Mouse (Mus musculus): ENCODE data around the gene Ccdc33. TPM values are rescaled to one million over a fixed set of nuclear protein-coding genes. Genes with fewer than 3 reads are reported as not detected.

Gene Ccdc33
- polyA plus RNA-seq, 1 experiment from 2014 or later: 0.13 TPM

- Histone ChIP-seq H3K4me2 (replicated peaks) (no peak overlapping the region), H3K36me3 (replicated peaks; ENCODE audit: control insufficient read depth, insufficient read depth) (no peaks in the 10 kb centered on the region), H3K9me3 (ENCODE audit: control insufficient read depth, low read length) (no peaks in the 10 kb centered on the region), H3K4me3 (replicated peaks; ENCODE audit: low read length) (no peak overlapping the region), H3K27ac (no peak overlapping the region), H3K9ac (no peak overlapping the region), H3K27me3 (ENCODE audit: control insufficient read depth, insufficient read depth, low read length) (no peaks in the 10 kb centered on the region), H3K4me1 (replicated peaks; ENCODE audit: control insufficient read depth, insufficient read depth, low read length) (no peaks in the 10 kb centered on the region)
- WGBS: 89% methylated on average over 5 of the region's 5 CpGs
- DNase-seq (ENCODE audit: low spot score) (no peak), ATAC-seq (ENCODE audit: low FRiP score) (no peak)
These were observed 100.2 kb downstream of the Ccdc33 start for GRCm38 (mm10) chr9:58018385-58018784.

- H3K27ac ChIP-seq: no peak overlapping the region
- no peaks in the 10 kb centered on the region for H3K9me3 ChIP-seq (ENCODE audit: control insufficient read depth, low read length)
- no peak overlapping the region for H3K4me3 ChIP-seq (replicated peaks; ENCODE audit: low read length)
- no peak overlapping the region for H3K4me2 ChIP-seq (replicated peaks)
- 82% methylated on average over 3 of the region's 3 CpGs for WGBS
- no peak overlapping the region for H3K9ac ChIP-seq
- H3K27me3 ChIP-seq (ENCODE audit: control insufficient read depth, insufficient read depth, low read length): no peaks in the 10 kb centered on the region
- no peak for ATAC-seq (ENCODE audit: low FRiP score)
- no peaks in the 10 kb centered on the region for H3K36me3 ChIP-seq (replicated peaks; ENCODE audit: control insufficient read depth, insufficient read depth)
- DNase-seq (ENCODE audit: low spot score): no peak
- H3K4me1 ChIP-seq (replicated peaks; ENCODE audit: control insufficient read depth, insufficient read depth, low read length): no peaks in the 10 kb centered on the region
These were observed 101.7 kb downstream of the Ccdc33 start for GRCm38 (mm10) chr9:58016962-58017361.

- ATAC-seq (ENCODE audit: low FRiP score): no peak
- no peak for DNase-seq (ENCODE audit: low spot score)
- no peak overlapping the region for H3K4me2 ChIP-seq (replicated peaks)
- no peak overlapping the region for H3K9ac ChIP-seq
- no peak overlapping the region for H3K4me3 ChIP-seq (replicated peaks; ENCODE audit: low read length)
- H3K27me3 ChIP-seq (ENCODE audit: control insufficient read depth, insufficient read depth, low read length): no peaks in the 10 kb centered on the region
- WGBS: 91% methylated on average over 6 of the region's 6 CpGs
- no peaks in the 10 kb centered on the region for H3K4me1 ChIP-seq (replicated peaks; ENCODE audit: control insufficient read depth, insufficient read depth, low read length)
- H3K9me3 ChIP-seq (ENCODE audit: control insufficient read depth, low read length): no peaks in the 10 kb centered on the region
- no peaks in the 10 kb centered on the region for H3K36me3 ChIP-seq (replicated peaks; ENCODE audit: control insufficient read depth, insufficient read depth)
- H3K27ac ChIP-seq: no peak overlapping the region
These were observed 102.8 kb downstream of the Ccdc33 start for GRCm38 (mm10) chr9:58015856-58016255.

- no peak overlapping the region for H3K4me2 ChIP-seq (replicated peaks)
- H3K4me1 ChIP-seq (replicated peaks; ENCODE audit: control insufficient read depth, insufficient read depth, low read length): 0 out of 2 replicates have a peak, but pooled peaks cover under 1% of the 10 kb centered on the region
- no peak overlapping the region for H3K4me3 ChIP-seq (replicated peaks; ENCODE audit: low read length)
- DNase-seq (ENCODE audit: low spot score) (no peak), ATAC-seq (ENCODE audit: low FRiP score) (no peak)
- H3K36me3 ChIP-seq (replicated peaks; ENCODE audit: control insufficient read depth, insufficient read depth): no peaks in the 10 kb centered on the region
- 67% methylated on average over 8 of the region's 8 CpGs for WGBS
- no peaks in the 10 kb centered on the region for H3K27me3 ChIP-seq (ENCODE audit: control insufficient read depth, insufficient read depth, low read length)
- no peak overlapping the region for H3K27ac ChIP-seq
- no peaks in the 10 kb centered on the region for H3K9me3 ChIP-seq (ENCODE audit: control insufficient read depth, low read length)
- H3K9ac ChIP-seq: no peak overlapping the region
These were observed 104.0 kb downstream of the Ccdc33 start for GRCm38 (mm10) chr9:58014393-58015160.

GRCm38 (mm10) chr9:58012935-58013334 is 105.7 kb downstream of the Ccdc33 start:
- WGBS: 53% methylated on average over 2 of the region's 2 CpGs
- Histone ChIP-seq H3K4me3 (replicated peaks; ENCODE audit: low read length) (no peak overlapping the region), H3K9ac (no peak overlapping the region), H3K4me2 (replicated peaks) (no peak overlapping the region), H3K27me3 (ENCODE audit: control insufficient read depth, insufficient read depth, low read length) (no peaks in the 10 kb centered on the region), H3K27ac (no peak overlapping the region), H3K9me3 (ENCODE audit: control insufficient read depth, low read length) (no peaks in the 10 kb centered on the region), H3K4me1 (replicated peaks; ENCODE audit: control insufficient read depth, insufficient read depth, low read length) (peaks cover 17% of the 10 kb centered on the region), H3K36me3 (replicated peaks; ENCODE audit: control insufficient read depth, insufficient read depth) (no peaks in the 10 kb centered on the region)
- DNase-seq (ENCODE audit: low spot score): no peak
- ATAC-seq (ENCODE audit: low FRiP score): no peak

- DNase-seq (ENCODE audit: low spot score) (no peak), ATAC-seq (ENCODE audit: low FRiP score) (no peak)
- Histone ChIP-seq H3K27me3 (ENCODE audit: control insufficient read depth, insufficient read depth, low read length) (no peaks in the 10 kb centered on the region), H3K9ac (no peak overlapping the region), H3K9me3 (ENCODE audit: control insufficient read depth, low read length) (no peaks in the 10 kb centered on the region), H3K4me1 (replicated peaks; ENCODE audit: control insufficient read depth, insufficient read depth, low read length) (peaks cover 17% of the 10 kb centered on the region), H3K27ac (no peak overlapping the region), H3K4me3 (replicated peaks; ENCODE audit: low read length) (no peak overlapping the region), H3K36me3 (replicated peaks; ENCODE audit: control insufficient read depth, insufficient read depth) (no peaks in the 10 kb centered on the region), H3K4me2 (replicated peaks) (no peak overlapping the region)
- 87% methylated on average over 2 of the region's 2 CpGs for WGBS
These were observed 106.1 kb downstream of the Ccdc33 start for GRCm38 (mm10) chr9:58012486-58012885.

- Histone ChIP-seq H3K4me1 (replicated peaks; ENCODE audit: control insufficient read depth, insufficient read depth, low read length) (peaks cover 17% of the 10 kb centered on the region), H3K4me2 (replicated peaks) (no peak overlapping the region), H3K4me3 (replicated peaks; ENCODE audit: low read length) (no peak overlapping the region), H3K36me3 (replicated peaks; ENCODE audit: control insufficient read depth, insufficient read depth) (no peaks in the 10 kb centered on the region), H3K9me3 (ENCODE audit: control insufficient read depth, low read length) (no peaks in the 10 kb centered on the region), H3K27ac (no peak overlapping the region), H3K27me3 (ENCODE audit: control insufficient read depth, insufficient read depth, low read length) (no peaks in the 10 kb centered on the region), H3K9ac (no peak overlapping the region)
- ATAC-seq (ENCODE audit: low FRiP score): no peak
- DNase-seq (ENCODE audit: low spot score): no peak
- WGBS: 85% methylated on average over 8 of the region's 8 CpGs
These were observed 107.1 kb downstream of the Ccdc33 start for GRCm38 (mm10) chr9:58011552-58011951.

- DNase-seq (ENCODE audit: low spot score): no peak
- 42% methylated on average over 7 of the region's 7 CpGs for WGBS
- no peak overlapping the region for H3K4me3 ChIP-seq (replicated peaks; ENCODE audit: low read length)
These were observed 107.6 kb downstream of the Ccdc33 start for GRCm38 (mm10) chr9:58011027-58011426.

GRCm38 (mm10) chr9:58009588-58009987 is 109.0 kb downstream of the Ccdc33 start:
- no peak overlapping the region for H3K4me2 ChIP-seq (replicated peaks)
- no peak for DNase-seq (ENCODE audit: low spot score)
- 40% methylated on average over 3 of the region's 3 CpGs for WGBS
- peaks cover 17% of the 10 kb centered on the region for H3K4me1 ChIP-seq (replicated peaks; ENCODE audit: control insufficient read depth, insufficient read depth, low read length)
- no peaks in the 10 kb centered on the region for H3K9me3 ChIP-seq (ENCODE audit: control insufficient read depth, low read length)
- ATAC-seq (ENCODE audit: low FRiP score): no peak
- H3K36me3 ChIP-seq (replicated peaks; ENCODE audit: control insufficient read depth, insufficient read depth): no peaks in the 10 kb centered on the region
- H3K27me3 ChIP-seq (ENCODE audit: control insufficient read depth, insufficient read depth, low read length): no peaks in the 10 kb centered on the region
- no peak overlapping the region for H3K4me3 ChIP-seq (replicated peaks; ENCODE audit: low read length)
- H3K27ac ChIP-seq: peak overlapping the region; percentile 90
- no peak overlapping the region for H3K9ac ChIP-seq

More at GRCm38 (mm10) chr9:58011027-58011426, 107.6 kb downstream of the Ccdc33 start:
- no peak overlapping the region for H3K9ac ChIP-seq
- H3K27me3 ChIP-seq (ENCODE audit: control insufficient read depth, insufficient read depth, low read length): no peaks in the 10 kb centered on the region
- no peak for ATAC-seq (ENCODE audit: low FRiP score)
- no peak overlapping the region for H3K27ac ChIP-seq
- H3K4me1 ChIP-seq (replicated peaks; ENCODE audit: control insufficient read depth, insufficient read depth, low read length): peaks cover 17% of the 10 kb centered on the region
- no peaks in the 10 kb centered on the region for H3K36me3 ChIP-seq (replicated peaks; ENCODE audit: control insufficient read depth, insufficient read depth)
- H3K4me2 ChIP-seq (replicated peaks): no peak overlapping the region
- no peaks in the 10 kb centered on the region for H3K9me3 ChIP-seq (ENCODE audit: control insufficient read depth, low read length)
